Mouse (Mus musculus) liver, embryonic 15.5 days (tissue): ENCODE data around the gene Sh3bp2. TPM values are rescaled to one million over a fixed set of nuclear protein-coding genes. Genes with fewer than 3 reads are reported as not detected.
"Not testable (repeated sequence)": the region's sequence is repeated elsewhere in the genome, so short reads cannot be mapped to it uniquely, and the experiment has no call there.

Experiments used
- ATAC-seq: fragments of 200-750 bp; cut with Nextera tagmentation; 2 replicates; pipeline ENCODE4 v1.8.0; 2017; ENCODE audit warnings: moderate number of reproducible peaks, mild to moderate bottlenecking, moderate library complexity; ENCODE audit not compliant: insufficient read depth
- H3K27ac ChIP-seq: fragments of 300-500 bp; sonication (generic); replicated peaks from 2 replicates; pipeline ENCODE4 v1.5.1; 2015; ENCODE audit warnings: mild to moderate bottlenecking, inconsistent platforms
- H3K27me3 ChIP-seq: fragments of 300-500 bp; sonication (generic); 2 replicates; pipeline ENCODE4 v1.6.1; 2015; ENCODE audit warnings: mild to moderate bottlenecking, inconsistent platforms
- H3K36me3 ChIP-seq: fragments of 300-500 bp; sonication (generic); replicated peaks from 2 replicates; pipeline ENCODE4 v1.6.1; 2015; ENCODE audit warnings: moderate library complexity, mild to moderate bottlenecking, inconsistent platforms
- H3K4me1 ChIP-seq: fragments of 300-500 bp; sonication (generic); replicated peaks from 2 replicates; pipeline ENCODE4 v1.6.1; 2015; ENCODE audit warnings: inconsistent platforms
- H3K4me2 ChIP-seq: fragments of 300-500 bp; sonication (generic); 2 replicates; pipeline ENCODE4 v1.6.1; 2015; ENCODE audit warnings: moderate library complexity, mild to moderate bottlenecking, inconsistent platforms
- H3K4me3 ChIP-seq: fragments of 300-500 bp; sonication (generic); replicated peaks from 2 replicates; pipeline ENCODE4 v1.5.1; 2015; ENCODE audit warnings: mild to moderate bottlenecking, inconsistent platforms
- H3K9ac ChIP-seq: fragments of 300-500 bp; sonication (generic); 2 replicates; pipeline ENCODE4 v1.6.1; 2015; ENCODE audit warnings: moderate library complexity, mild to moderate bottlenecking, inconsistent platforms
- H3K9me3 ChIP-seq: fragments of 300-500 bp; sonication (generic); replicated peaks from 2 replicates; pipeline ENCODE4 v1.6.1; 2016; ENCODE audit warnings: inconsistent platforms
- WGBS: fragments of 180-500 bp; shearing (Covaris S2); methylation state at CpG from one replicate; pipeline ENCODE4 v1.1.7; 2015; ENCODE audit warnings: mixed read lengths; ENCODE audit not compliant: insufficient replicate concordance; 5-methylcytosine and 5-hydroxymethylcytosine counted together
- polyA plus RNA-seq: library from polyadenylated mRNA; unstranded; fragments of >200 nt; fragmentation: Nextera tagmentation; extraction: Ambion mirVana; gene quantifications from 2 replicates; pipeline ENCODE4 v1.2.1, GENCODE M21; 2015

The Sh3bp2 gene
- polyA plus RNA-seq, 1 experiment from 2014 or later = 5.5 TPM

DNA sequence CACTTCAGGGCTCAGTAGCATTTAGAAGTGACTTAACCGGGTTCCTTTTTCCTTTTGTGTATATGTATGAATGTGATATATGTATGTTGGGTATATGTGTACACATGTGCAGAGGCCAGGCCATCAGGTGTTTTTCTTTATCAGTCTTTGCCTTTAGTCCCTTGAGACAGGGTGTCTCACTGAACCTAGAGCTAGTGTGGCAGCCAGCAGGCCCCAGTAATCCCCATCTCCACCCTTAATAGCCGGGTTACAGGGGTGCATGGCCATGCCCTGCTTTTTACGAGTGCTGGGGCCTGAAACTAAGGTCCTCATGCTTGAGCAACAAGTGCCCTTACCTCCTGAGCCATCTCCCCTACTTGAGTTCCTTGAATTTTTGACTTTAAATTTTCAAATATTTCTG is 45.9 kb downstream of the Sh3bp2 start:
- 0 out of 2 replicates have a peak, but pooled peaks cover 6% of the 10 kb centered on the region for H3K36me3 ChIP-seq
- WGBS = 43% methylated on average over 3 of the region's 3 CpGs
- H3K4me2 ChIP-seq = peak overlapping the region; percentile 32
- no peaks in the 10 kb centered on the region for H3K9me3 ChIP-seq
- H3K9ac ChIP-seq = peak overlapping the region; percentile 26; the same call in 1 of the 2 replicates
- peak overlapping the region; percentile 85 for H3K27ac ChIP-seq
- H3K4me3 ChIP-seq = no peak overlapping the region
- ATAC-seq = no peak
- H3K27me3 ChIP-seq = no peaks in the 10 kb centered on the region
- peaks cover 59% of the 10 kb centered on the region for H3K4me1 ChIP-seq

DNA sequence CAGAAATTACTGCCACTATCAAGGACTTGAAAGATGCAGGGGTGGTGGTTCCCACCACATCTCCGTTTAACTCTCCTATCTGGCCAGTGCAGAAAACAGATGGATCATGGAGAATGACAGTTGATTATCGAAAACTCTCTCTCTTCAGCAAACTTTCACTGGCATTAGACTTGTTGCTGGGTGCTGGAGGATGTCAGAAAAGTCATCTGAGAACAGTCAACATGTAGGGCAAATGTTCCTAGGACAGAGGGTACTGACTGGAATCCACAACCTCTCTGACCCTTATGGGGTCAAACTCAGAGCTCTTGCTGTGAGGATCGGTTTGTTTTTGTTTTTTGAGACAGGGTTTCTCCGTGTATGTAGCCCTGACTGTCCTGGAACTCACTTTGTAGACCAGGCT is 46.9 kb downstream of the Sh3bp2 start:
- 17% methylated on average over 4 of the region's 4 CpGs for WGBS
- not testable (repeated sequence) for H3K9me3 ChIP-seq, H3K27me3 ChIP-seq, ATAC-seq
- Histone ChIP-seq H3K4me3 (peak overlapping the region; percentile 95), H3K4me1 (peaks cover 63% of the 10 kb centered on the region), H3K9ac (peak overlapping the region; percentile 97), H3K36me3 (peaks cover 15% of the 10 kb centered on the region), H3K4me2 (peak overlapping the region; percentile 77), H3K27ac (peak overlapping the region; percentile 100)

DNA sequence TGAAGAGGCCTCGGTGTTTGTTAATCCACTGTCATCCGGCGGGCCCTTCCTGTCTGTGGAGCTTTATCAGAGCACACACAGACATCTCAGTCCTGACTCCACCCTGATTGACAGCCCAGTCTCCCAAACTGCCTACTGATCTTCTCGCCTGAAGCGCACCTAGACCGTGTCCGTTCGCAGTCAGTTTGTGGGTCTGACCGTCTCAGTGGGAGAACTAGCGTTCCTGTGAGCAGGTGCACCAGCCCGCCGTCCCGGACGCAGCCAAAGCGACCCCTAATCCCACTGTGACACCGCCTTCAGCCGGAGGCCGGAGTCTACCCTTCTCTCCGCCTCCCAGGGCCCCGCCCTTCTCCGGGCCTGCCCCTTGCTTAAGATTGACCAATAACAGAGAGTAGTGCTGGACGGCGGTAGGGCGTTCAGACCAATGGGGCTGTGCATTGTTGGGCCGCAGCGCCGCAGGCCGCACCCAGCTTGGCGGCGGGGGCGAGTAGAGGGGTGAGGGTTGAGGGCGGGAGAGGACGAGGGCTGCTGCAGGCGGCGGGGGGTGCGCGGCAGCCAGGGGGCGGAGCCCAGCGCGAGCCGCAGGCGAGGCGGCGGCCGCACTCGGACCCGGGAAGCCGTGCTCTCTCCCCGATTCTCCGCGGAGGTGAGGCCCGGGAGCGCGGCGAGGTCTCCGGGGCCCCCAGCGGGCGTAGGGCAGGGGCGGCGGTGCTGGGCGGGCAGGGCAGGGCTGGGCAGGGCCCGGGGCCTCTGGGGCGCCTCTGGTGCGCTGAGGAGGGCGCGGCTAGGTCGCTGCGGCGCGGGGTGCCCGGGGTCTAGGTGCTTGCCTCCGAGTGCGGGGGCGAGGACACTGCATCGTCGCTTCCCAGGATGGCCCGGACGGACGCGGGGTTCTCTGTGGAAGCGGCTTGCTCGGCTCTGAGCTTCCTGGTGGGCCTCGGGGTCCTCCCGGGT is 47.9 kb downstream of the Sh3bp2 start, which contains the start of gene Add1:
Gene Add1 (plus strand): TSS at position 397 of the 954 bp plus-strand sequence.
- peaks cover 24% of the 10 kb centered on the region for H3K36me3 ChIP-seq
- peak within 1 kb of the TSS; percentile 95 for H3K4me3 ChIP-seq
- no peaks in the 10 kb centered on the region for H3K27me3 ChIP-seq
- WGBS = under 1% methylated on average over 65 of the region's 84 CpGs
- peaks cover 67% of the 10 kb centered on the region for H3K4me1 ChIP-seq
- peak within 1 kb of the TSS; percentile 77 for H3K4me2 ChIP-seq
- peak within 1 kb of the TSS; percentile 100 for H3K27ac ChIP-seq
- no peaks in the 10 kb centered on the region for H3K9me3 ChIP-seq
- ATAC-seq = peak; percentile 96
- H3K9ac ChIP-seq = peak within 1 kb of the TSS; percentile 97

DNA sequence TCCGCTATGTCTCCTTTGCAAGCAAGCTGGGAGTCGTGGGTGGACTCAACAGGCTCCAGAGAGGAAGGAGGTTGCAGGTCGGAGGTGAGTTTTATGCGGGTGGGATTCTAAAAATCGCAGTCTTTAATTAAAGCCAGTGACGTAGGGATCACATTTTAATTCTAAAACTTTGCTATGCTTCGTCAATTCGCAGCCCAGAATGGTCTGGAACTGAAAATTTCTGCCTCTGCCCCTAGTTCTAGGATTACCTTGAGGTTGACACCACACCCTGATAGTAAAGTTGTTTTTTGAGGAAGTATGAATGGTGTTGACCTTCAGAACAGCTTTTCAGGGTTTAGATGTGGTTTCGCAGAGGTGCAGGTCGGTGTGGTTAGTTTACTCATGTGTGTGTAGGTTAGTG is 49.1 kb downstream of the Sh3bp2 start:
- 9% methylated on average over 10 of the region's 10 CpGs for WGBS
- Histone ChIP-seq H3K9me3 (no peaks in the 10 kb centered on the region), H3K4me1 (peaks cover 72% of the 10 kb centered on the region), H3K36me3 (peaks cover 28% of the 10 kb centered on the region), H3K4me2 (peak overlapping the region; percentile 77), H3K27ac (peak overlapping the region; percentile 100), H3K9ac (peak overlapping the region; percentile 97), H3K4me3 (peak overlapping the region; percentile 95), H3K27me3 (no peaks in the 10 kb centered on the region)
- ATAC-seq = no peak

DNA sequence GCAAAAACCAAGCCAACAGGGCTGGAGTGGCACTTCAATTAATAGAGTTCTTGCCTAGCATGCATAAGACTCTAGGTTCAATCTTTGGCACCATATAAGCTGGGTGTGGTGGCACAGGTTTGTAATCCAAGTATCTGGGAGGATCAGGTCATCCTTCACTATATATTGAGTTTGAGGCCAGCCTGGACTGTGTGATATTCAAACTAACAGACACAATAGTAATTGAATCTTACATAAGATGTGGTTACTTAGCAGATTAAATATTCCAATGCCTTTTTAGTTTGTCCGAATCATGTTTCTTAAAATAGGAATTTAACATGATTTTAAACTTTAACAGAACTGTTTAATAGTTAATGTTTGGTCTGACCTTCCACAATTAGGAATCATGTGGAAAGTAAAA is 50.6 kb downstream of the Sh3bp2 start:
- Histone ChIP-seq H3K27me3 (no peaks in the 10 kb centered on the region), H3K9ac (no peak overlapping the region), H3K9me3 (no peaks in the 10 kb centered on the region), H3K4me3 (peak overlapping the region; percentile 95), H3K4me1 (peaks cover 68% of the 10 kb centered on the region), H3K36me3 (peaks cover 31% of the 10 kb centered on the region), H3K27ac (0 out of 2 replicates have a peak overlapping the region, but pooled peaks have one; percentile 54), H3K4me2 (peak overlapping the region; percentile 77)
- ATAC-seq = no peak
- 79% methylated on average over 1 of the region's 1 CpGs for WGBS

DNA sequence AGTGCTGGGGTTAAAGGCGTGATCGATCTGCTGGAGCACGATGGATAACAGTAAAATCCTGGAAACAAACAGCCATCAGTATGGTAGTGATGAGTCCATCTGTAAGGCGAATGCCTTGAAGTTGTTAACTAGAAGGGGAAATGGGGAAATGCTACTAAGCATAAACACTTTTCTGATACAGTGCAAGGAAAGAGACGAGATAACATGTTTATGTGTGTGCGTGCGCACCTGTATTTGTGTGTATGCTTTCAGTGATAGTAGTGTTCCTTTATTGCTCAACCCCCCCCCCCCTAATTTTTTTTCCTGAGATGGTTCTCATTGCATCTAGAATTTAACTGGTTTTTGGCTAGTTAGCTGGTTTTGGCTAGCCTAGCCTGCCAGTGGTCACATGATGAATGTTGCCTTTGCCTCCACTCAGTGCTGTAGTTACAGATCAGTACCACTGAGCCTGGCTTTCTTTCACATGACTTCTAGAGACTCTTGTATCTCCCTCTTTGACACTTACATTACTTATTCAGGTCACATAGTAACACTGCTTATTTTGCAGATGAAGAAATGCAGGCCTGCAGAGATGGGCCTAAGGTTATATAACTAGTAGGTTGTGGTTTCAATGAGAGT is 52.5 kb downstream of the Sh3bp2 start:
- Histone ChIP-seq H3K9ac (no peak overlapping the region), H3K27me3 (no peaks in the 10 kb centered on the region), H3K4me3 (0 out of 2 replicates have a peak overlapping the region, but pooled peaks have one; percentile 4), H3K27ac (peak overlapping the region; percentile 74), H3K4me1 (peaks cover 73% of the 10 kb centered on the region), H3K4me2 (peak overlapping the region; percentile 44), H3K36me3 (peaks cover 31% of the 10 kb centered on the region), H3K9me3 (no peaks in the 10 kb centered on the region)
- no peak for ATAC-seq
- WGBS = 85% methylated on average over 7 of the region's 7 CpGs

DNA sequence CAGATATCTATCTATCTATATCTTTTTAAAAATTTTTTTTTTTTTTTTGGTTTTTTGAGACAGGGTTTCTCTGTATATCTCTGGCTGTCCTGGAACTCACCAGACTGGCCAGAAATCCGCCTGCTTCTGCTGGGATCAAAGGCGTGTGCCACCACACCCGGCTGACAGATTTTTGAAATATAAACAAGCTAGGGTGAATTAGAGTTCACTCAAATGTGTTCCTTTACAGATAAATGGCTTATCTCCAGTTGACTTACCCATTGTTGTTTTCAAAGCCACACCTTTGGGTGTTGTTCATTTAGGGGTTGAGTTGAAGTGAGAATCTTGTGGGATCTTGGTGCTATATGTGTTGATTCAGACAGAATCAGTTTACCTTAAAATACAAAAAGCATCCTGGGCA is 53.7 kb downstream of the Sh3bp2 start:
- peaks cover 42% of the 10 kb centered on the region for H3K36me3 ChIP-seq
- H3K9ac ChIP-seq = no peak overlapping the region
- H3K27ac ChIP-seq = peak overlapping the region; percentile 77
- H3K4me2 ChIP-seq = no peak overlapping the region
- peaks cover 85% of the 10 kb centered on the region for H3K4me1 ChIP-seq
- no peak overlapping the region for H3K4me3 ChIP-seq
- H3K27me3 ChIP-seq = no peaks in the 10 kb centered on the region
- no peak for ATAC-seq
- WGBS = 13% methylated on average over 3 of the region's 3 CpGs
- no peaks in the 10 kb centered on the region for H3K9me3 ChIP-seq

DNA sequence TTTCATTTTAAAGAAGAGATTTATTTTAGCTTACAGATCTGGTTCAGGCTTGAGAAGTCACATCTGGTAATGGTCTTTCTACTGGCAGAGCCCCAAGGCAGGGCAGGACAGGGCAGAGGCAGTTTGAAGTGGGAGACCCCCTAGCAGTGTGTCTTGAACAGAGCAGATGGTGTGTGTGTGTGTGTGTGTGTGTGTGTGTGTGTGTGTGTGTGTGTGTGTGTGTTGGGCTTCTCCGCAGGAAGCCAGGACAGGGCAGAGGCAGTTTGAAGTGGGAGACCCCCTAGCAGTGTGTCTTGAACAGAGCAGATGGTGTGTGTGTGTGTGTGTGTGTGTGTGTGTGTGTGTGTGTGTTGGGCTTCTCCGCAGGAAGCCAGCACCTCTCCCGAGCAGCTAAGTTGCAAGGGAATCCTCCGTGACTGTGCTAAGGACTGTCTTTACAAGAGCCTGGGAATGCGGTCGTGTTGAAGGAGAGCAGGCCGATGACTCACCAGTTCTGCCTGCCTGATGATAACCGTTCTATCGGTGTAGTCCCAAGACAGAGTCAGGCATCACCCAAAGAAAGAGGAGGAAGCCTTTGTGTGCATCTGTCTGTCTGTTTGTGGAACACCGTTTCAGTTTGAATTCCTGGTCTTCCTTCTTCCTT is 56.2 kb downstream of the Sh3bp2 start:
- H3K27me3 ChIP-seq, H3K9me3 ChIP-seq: not testable (repeated sequence)
- H3K36me3 ChIP-seq = peaks cover 50% of the 10 kb centered on the region
- ATAC-seq = peak; percentile 97
- peak overlapping the region; percentile 56 for H3K9ac ChIP-seq
- H3K4me3 ChIP-seq = peak overlapping the region; percentile 51
- WGBS = 14% methylated on average over 10 of the region's 10 CpGs
- H3K4me1 ChIP-seq = peaks cover 85% of the 10 kb centered on the region
- H3K27ac ChIP-seq = peak overlapping the region; percentile 98
- peak overlapping the region; percentile 76 for H3K4me2 ChIP-seq

DNA sequence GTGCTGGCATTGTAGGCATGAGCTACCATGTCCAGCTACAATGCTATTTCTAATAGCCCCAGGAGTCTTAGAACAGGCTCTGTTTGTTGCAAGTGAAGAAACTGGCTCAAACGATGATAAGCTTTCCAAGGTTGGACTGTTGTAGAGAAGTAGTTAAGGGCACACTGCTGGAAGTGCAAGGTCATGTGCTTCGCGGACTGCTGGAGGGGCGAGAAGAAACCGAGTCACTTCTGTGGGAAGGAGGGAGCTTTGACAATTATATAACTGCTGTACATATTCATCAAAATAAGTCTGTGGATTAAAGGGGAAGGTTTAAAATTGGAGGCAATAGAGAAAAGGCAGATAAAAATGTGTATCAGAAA is 56.7 kb downstream of the Sh3bp2 start:
- Histone ChIP-seq H3K4me2 (peak overlapping the region; percentile 76), H3K4me3 (peak overlapping the region; percentile 51), H3K9me3 (no peaks in the 10 kb centered on the region), H3K4me1 (peaks cover 80% of the 10 kb centered on the region), H3K27me3 (no peaks in the 10 kb centered on the region), H3K27ac (peak overlapping the region; percentile 98), H3K9ac (peak overlapping the region; percentile 56), H3K36me3 (peaks cover 45% of the 10 kb centered on the region)
- WGBS = 22% methylated on average over 5 of the region's 5 CpGs
- ATAC-seq = peak; percentile 87

DNA sequence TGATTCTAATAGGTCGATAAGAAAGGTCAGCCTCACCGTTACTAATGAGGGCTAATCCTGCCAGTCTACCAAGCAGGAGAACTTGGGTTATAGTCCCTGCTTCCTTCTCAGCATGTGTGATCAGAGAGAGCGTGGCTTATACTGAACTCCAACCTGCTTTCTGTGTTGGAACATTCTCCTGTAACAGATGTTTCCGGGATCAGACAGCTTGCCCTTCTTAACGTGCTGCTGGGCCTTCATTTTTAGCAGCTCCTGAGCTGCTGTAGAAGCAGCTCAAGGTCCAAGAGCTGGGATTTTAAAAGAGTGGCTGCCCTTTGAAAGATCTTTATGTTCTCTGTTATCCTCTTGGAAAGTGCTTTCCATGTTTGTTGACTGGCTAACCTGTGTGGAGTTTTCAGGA is 59.6 kb downstream of the Sh3bp2 start:
- Histone ChIP-seq H3K9ac (no peak overlapping the region), H3K9me3 (no peaks in the 10 kb centered on the region), H3K4me1 (peaks cover 74% of the 10 kb centered on the region), H3K27ac (peak overlapping the region; percentile 26; the same call in 1 of the 2 replicates), H3K36me3 (peaks cover 35% of the 10 kb centered on the region), H3K4me3 (no peak overlapping the region), H3K4me2 (no peak overlapping the region), H3K27me3 (no peaks in the 10 kb centered on the region)
- no peak for ATAC-seq
- WGBS = 67% methylated on average over 5 of the region's 5 CpGs

DNA sequence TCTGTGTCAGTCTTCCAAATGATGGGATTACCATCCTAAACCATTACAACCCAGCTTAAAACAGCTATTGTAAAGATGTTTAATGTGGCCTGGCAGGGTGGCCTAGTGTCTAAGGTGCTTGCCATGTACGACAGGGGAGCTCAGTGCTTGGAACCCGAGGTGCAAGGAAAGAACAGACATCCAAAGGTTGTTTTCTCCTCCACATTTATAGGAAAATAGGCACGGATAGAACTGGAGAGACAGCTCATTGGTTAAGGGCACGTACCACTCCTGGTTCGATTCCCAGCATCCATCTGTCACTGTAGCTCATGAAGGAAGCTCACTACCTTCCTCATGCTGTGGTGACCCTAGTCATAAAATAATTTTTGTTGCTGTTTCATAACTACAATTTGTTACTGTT is 62.2 kb downstream of the Sh3bp2 start:
- ATAC-seq = no peak
- H3K27ac ChIP-seq = no peak overlapping the region
- H3K4me1 ChIP-seq = peaks cover 59% of the 10 kb centered on the region
- H3K27me3 ChIP-seq = no peaks in the 10 kb centered on the region
- H3K4me2 ChIP-seq = no peak overlapping the region
- peaks cover 40% of the 10 kb centered on the region for H3K36me3 ChIP-seq
- 84% methylated on average over 5 of the region's 5 CpGs for WGBS
- no peak overlapping the region for H3K9ac ChIP-seq
- no peak overlapping the region for H3K4me3 ChIP-seq
- no peaks in the 10 kb centered on the region for H3K9me3 ChIP-seq
